Mouse (Mus musculus) spleen, adult 12 weeks (tissue): Measurements from ENCODE around the gene Nckap1l.

Experiments used
- DNase-seq: peaks from one replicate; pipeline ENCODE4 v3.0.0; 2022; ENCODE audit warnings: low spot score

Nckap1l gene

GRCm38 (mm10) chr15:103537822-103538213 is 84.2 kb downstream of the Nckap1l start, which contains the start of gene Ppp1r1a:
Gene Ppp1r1a (minus strand): TSS chr15:103538003.
- no peak for DNase-seq

- no peak for DNase-seq
Measured at GRCm38 (mm10) chr15:103539259-103539658, 85.7 kb downstream of the Nckap1l start.

- no peak for DNase-seq
Measured at GRCm38 (mm10) chr15:103540646-103541045, 87.1 kb downstream of the Nckap1l start.

- DNase-seq = no peak
Measured at GRCm38 (mm10) chr15:103542526-103542925, 88.9 kb downstream of the Nckap1l start.

DNA sequence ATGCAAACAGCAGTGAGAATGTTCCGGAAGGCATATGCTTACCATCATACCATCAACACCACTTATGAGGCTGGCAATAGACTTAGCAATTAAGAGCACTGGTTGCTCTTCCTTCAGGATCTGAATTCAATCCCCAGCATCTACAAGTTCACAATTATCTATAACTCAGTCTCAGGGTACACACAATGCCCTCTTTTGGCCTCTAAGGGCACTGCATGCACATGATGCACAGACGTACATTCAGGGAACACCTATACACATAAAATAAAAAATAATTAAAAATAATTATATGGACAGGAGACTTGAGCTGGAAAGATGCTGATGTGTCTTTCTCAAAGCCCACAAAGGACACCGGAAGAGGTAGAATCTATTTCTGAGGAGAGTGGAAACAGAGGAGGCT is 94.4 kb downstream of the Nckap1l start:
- DNase-seq = no peak
